Mouse (Mus musculus) thymus, postnatal 4 days (tissue): Measurements from ENCODE around the gene Hist1h3b.
"Not testable (repeated sequence)": the region's sequence is repeated elsewhere in the genome, so short reads cannot be mapped to it uniquely, and the experiment has no call there.

ENCODE experiments used
- DNase-seq: peaks from one replicate; pipeline ENCODE4 v3.0.0; 2021

Gene Hist1h3b

DNA sequence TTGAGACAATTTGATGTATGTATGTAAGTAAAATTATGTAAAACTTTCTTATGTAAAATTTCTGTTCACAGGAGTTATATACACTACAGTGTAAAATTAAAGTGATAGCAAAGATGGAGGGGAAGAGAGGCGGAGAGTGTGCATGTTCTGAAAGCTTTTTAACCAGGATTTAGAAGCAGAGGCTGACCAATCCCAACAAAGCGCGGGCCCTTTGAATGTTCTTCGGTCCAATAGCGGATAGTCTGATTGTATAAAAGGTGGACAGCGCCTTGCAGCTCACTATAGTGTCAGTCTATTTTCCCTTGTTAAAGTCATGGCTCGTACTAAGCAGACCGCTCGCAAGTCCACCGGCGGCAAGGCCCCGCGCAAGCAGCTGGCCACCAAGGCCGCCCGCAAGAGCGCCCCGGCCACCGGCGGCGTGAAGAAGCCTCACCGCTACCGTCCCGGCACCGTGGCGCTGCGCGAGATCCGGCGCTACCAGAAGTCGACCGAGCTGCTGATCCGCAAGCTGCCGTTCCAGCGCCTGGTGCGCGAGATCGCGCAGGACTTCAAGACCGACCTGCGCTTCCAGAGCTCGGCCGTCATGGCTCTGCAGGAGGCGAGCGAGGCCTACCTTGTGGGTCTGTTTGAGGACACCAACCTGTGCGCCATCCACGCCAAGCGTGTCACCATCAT is at the start of gene Hist1h3b:
TSS of gene Hist1h3b (plus strand) at position 201 of the 675 bp plus-strand sequence.
- DNase-seq = peak; percentile 93

GRCm38 (mm10) chr13:23702801-23703200 is 49.3 kb upstream of the Hist1h3b start:
- not testable (repeated sequence) for DNase-seq

GRCm38 (mm10) chr13:23705751-23706356 is 46.2 kb upstream of the Hist1h3b start:
- no peak for DNase-seq

DNA sequence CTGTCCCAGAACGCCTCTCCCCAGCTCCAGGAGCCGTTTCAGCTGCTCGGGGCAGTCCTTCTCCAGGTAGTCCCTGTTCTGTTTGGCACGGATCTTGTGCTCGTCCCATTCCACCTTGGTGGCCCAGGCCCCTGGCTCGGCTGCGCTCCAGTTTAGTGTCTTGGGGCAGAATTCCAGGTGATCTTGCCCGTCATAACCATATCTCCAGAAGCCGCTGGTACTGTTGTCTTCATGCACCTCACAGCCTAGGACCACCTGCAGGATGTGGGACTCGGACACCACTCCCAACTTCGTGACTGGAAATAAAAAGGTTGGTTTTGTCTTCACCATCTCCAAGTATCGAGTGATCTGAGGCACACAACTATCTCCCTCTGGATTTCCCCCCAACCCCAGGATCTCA is 45.3 kb upstream of the Hist1h3b start:
- DNase-seq = no peak

GRCm38 (mm10) chr13:23708041-23708440 is 44.0 kb upstream of the Hist1h3b start:
- no peak for DNase-seq

GRCm38 (mm10) chr13:23708654-23709053 is 43.4 kb upstream of the Hist1h3b start:
- DNase-seq = no peak

DNA sequence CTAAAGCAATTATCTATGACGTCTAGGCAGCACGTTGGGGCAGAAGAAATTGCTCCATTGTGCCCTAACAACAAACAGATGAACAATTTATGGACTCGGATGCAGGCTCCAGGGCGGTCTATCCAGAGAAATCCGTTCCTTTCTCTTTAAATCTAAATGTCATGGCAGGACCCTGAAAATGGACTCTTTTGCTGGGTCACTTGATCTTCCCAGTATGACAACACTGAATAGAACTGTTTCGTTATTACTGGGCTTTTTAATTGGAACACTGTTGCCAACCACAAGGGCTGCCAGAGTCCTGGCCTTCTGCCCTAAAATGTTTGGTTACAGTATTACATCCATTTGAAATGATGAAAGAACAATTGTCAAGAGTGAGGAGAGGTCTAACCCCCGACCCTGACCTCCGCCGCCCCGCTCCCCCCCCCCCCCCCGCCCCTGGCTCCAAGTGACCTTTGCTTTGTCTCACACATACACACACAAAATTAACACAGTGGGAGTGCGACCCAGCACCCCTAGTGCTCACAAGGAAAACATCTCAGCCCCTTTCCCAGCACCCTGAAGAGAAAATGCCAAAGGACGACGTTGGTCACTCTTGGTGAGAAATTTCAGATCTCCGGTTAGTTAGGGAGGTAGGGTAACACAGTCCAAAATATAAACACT is 42.2 kb upstream of the Hist1h3b start:
- no peak for DNase-seq

DNA sequence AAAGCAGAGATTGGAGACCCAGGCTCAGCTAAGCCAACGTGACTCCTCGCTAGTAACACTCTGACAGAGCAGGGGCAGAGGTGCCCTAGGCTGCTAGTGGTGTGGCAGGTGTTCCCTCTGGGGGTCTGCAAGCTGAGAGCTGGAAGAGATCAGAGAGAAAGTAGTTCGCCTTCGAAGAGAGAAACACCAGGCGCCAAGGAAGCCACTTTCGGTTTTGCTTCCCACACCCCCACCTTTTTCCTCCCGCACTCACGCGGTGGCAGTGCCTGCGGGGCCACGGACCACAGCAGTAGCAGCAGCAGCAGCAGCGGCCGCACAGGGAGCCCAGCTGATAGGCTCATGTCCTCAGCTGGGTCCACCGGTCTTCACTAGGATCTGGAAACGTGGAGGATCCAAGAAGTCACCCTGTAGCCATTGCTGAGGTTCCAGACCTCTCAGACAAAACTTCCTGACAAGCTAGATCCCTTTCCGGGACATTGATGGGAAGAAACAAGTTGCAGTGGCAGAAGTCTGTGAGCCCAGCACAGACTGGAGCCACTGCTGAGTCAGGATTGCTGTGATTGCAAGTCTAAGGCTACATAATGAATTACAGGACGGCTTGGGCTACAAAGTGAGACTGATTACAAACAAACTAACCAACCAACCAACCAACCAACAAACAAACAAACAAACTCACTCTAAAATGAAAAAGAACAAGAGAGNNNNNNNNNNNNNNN is 41.5 kb upstream of the Hist1h3b start, which contains the start of gene Hfe:
TSS of gene Hfe (minus strand) at position 481 of the 716 bp plus-strand sequence.
- peak; percentile 74 for DNase-seq

GRCm38 (mm10) chr13:23716261-23717042 is 35.6 kb upstream of the Hist1h3b start:
- no peak for DNase-seq

- no peak for DNase-seq
Measured at GRCm38 (mm10) chr13:23717176-23717575, 34.9 kb upstream of the Hist1h3b start.

GRCm38 (mm10) chr13:23717593-23718245 is 34.3 kb upstream of the Hist1h3b start:
- DNase-seq = not testable (repeated sequence)

- no peak for DNase-seq
Measured at GRCm38 (mm10) chr13:23724239-23724638, 27.8 kb upstream of the Hist1h3b start.

DNA sequence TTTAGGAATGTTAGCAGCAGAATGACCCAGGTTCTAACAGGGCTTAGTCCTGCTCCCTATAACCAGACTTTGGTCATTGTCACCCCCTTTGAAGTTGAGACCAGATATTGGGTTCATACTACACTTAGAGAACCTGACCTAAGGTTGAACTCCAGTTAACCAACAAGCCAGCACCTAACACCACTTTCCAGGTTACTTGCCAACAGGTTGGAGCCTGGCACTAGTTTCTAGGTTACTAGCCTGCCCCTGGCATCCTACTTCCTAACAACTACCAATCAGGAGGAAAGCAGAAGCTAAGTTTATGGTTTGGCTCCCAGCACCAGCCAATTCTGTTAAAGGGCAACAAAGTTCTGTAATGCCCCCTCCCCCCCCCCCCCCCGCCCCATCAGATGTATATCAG is 26.9 kb upstream of the Hist1h3b start:
- DNase-seq = no peak

DNA sequence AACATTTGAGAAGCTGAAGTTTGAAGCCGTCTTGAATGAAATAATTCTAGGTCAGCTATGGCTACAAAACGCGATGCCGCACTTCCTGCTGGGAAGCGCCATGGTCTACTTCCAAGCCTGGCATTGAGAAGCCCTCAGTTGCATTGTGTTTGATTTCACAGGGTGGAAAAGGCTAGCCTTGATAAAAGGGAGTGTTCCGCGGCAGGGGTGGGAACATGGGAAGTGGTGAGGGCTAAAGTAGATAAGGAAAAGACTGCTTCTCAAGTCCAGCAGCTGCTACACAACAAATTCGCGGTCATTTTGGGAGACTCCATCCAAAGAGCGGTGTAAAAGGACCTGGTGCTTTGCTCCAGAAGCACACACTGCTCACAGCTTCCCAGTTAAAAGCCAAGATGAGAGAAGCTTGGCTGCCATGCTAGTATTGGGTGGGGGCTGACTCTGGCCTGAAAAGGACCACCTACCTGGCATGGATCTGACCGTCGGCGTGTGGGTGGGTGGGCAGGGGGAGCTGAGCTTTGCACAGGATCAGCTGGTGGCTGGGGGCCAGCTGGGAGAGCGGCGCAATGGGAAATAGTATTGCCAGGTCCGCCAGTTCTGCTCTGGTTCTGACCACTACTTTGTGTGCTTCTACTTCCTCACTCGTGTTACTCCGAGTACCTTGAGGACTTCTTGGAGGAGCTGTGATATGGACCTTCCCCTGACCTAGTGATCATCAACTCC is 23.4 kb upstream of the Hist1h3b start:
- DNase-seq = no peak

- DNase-seq = peak; percentile 49
Measured at GRCm38 (mm10) chr13:23729192-23729525, 22.9 kb upstream of the Hist1h3b start.

GRCm38 (mm10) chr13:23729706-23730105 is 22.4 kb upstream of the Hist1h3b start:
- no peak for DNase-seq

- DNase-seq = no peak
Measured at GRCm38 (mm10) chr13:23730479-23730878, 21.6 kb upstream of the Hist1h3b start.

DNA sequence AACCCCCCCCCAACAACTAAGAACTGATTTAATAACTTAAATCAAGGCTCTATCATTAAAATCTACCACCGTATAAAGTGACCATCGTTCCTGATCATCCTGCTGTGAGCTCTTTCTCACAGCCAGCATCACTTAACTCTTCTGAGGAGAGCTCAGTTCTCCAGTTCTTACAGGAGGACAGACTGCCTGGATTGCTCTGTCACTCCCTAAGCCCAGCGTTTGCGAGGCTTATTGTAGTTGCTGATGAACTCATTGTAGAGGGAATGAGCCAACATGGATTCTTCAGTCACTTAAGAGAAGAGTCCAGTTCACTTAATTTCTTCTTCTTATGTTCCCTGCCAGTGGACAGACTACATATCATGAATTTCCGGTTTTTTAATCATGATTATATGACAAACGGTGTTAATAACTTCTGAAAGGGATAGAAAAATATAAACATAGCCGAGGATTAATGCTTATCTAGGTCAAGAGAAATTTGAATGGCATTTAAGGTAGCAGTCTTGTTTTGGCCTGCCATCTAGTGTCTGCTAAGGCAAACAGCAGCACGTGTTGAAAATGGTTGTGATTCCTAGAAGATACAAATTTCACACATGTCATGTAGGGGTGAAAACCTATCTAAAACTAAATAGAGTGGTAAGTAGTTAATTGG is 19.8 kb upstream of the Hist1h3b start:
- peak; percentile 45 for DNase-seq

DNA sequence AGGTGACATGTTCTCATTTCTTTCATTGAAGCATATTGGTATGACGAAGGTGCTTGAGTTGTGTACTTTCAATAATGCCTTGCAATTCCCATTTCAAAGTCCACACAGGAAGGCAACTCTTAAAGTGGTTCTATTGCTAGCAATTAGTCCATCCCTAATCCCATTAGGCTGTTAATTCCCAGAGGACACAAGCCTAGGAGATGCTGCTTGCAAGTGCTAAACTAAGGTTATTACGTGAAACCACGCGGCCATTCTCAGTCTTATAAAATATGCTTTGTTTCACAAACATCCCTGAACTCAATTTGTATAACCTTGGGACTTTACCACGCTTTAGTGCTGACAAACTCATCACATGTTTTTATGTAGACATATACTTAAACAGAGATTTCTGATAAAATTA is 15.0 kb upstream of the Hist1h3b start:
- no peak for DNase-seq

GRCm38 (mm10) chr13:23738041-23738440 is 14.0 kb upstream of the Hist1h3b start:
- DNase-seq = peak; percentile 74

DNA sequence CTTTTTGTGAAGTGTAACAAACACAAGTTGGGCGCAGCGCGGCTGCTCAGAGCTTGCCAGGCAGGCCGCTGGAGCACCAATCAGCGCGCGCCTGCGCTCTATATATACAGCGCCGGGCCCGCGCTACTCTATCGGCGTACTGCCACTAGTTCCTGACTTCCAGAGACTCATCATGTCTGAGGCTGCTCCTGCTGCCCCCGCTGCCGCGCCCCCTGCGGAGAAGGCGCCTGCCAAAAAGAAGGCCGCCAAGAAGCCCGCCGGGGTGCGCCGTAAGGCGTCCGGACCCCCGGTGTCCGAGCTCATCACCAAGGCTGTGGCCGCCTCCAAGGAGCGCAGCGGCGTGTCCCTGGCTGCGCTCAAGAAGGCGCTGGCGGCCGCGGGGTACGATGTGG is 13.4 kb upstream of the Hist1h3b start, which contains the start of gene Hist1h1c:
TSS of gene Hist1h1c (plus strand) at position 132 of the 392 bp plus-strand sequence.
- peak; percentile 97 for DNase-seq
